Mouse (Mus musculus) C2C12 (cell line): ENCODE measurements around the gene Upp2.

ENCODE experiments used
- CEBPB ChIP-seq: IDR thresholded peaks from one replicate; pipeline ENCODE4 v1.6.1; 2011; ENCODE audit warnings: low read depth, mild to moderate bottlenecking, control low read depth, moderate library complexity
- CTCF ChIP-seq: IDR thresholded peaks from one replicate; pipeline ENCODE4 v1.5.1; 2011; ENCODE audit not compliant: control insufficient read depth, insufficient read depth, insufficient read length

GRCm38 (mm10) chr2:58534379-58534778 lies 32.7 kb upstream of the Upp2 start:
- TF ChIP-seq CTCF (no peak), CEBPB (no peak)
